Mouse (Mus musculus) kidney, adult 8-10 months (tissue): ENCODE data around the gene Pjvk.
"Not testable (repeated sequence)": the region's sequence is repeated elsewhere in the genome, so short reads cannot be mapped to it uniquely, and the experiment has no call there.

Experiments used
- DNase-seq, 2 experiments: peaks; one replicate each; pipeline ENCODE4 v3.0.0; 2022

The Pjvk gene

DNA sequence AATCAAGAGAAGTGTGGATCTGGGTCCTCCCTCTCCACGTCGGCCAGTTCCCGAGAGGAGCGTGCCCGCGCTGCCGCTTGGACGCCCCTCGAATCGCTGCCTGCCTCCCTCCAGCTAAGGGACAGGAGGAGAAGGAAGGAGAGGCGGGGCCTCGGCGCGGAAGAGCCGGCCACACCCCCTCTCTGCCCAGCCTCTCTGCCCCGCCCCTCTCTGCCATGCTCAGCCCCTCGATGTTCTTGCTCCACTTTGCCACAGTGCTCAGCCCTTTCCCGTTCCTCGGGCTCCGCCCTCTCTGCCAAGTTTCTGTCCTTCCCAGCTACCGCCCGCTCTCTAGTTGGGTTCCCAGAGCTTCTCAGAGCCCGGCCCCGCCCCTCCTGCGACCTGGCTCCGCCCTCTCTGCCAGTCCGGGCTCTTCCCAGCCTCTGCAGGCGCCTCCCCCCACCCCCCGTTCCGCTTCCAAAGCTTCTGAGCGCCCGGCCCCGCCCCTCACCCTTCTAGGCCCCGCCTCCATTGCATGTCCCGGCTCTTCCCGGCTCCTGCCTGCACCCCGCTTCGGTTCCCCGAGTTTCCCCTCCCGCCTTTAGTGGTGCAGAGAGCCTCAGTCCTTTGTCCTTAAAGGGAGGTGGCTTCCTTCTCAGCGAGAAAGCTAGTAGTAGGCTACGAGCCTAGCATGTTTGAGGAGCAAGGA is at the start of gene Pjvk, which contains the start of gene Prkra:
Pjvk (plus strand) TSS at position 594 of the 688 bp plus-strand sequence.
Prkra (minus strand) TSS at position 133 of the 688 bp plus-strand sequence.
- peak; percentile 98 to 100 for DNase-seq

DNA sequence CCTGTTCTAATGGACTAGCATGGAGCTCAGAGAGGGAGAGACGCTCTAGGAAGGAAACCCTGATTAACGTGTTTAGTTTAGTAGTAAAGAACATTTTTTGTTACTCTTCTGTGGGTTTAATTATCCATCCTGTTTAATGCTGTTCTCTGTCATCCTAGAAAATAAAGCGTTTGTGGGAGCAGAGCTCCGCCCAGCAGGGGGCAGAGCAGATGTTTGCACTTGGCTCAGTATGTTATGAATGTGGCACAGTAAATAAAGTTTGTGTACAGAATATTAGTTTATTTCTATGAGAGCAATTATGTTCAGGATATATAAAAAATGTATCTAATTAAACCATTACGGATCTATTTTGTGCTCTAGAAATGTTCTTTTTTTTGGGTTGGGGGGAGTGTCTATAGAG is 49.1 kb upstream of the Pjvk start:
- DNase-seq, result no peak

DNA sequence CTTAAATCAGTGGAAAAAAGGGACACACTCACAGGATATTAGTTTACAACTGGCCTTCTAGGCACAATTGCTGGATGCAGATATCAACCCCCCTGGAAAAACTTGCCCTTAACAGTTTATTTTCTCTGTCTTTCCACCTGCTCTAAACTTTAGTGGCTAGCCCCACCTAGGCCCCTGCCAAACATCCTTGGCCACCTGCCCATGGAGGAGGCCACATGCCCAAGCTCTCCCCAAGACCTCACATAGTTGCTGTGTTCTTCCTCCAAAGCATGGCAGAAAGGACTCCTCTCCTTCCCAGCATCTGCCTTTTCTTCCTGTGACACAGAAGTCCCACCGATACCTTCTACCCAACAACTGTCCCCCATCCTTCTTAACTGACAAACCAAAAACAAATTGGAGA is 46.0 kb upstream of the Pjvk start:
- no peak for DNase-seq

DNA sequence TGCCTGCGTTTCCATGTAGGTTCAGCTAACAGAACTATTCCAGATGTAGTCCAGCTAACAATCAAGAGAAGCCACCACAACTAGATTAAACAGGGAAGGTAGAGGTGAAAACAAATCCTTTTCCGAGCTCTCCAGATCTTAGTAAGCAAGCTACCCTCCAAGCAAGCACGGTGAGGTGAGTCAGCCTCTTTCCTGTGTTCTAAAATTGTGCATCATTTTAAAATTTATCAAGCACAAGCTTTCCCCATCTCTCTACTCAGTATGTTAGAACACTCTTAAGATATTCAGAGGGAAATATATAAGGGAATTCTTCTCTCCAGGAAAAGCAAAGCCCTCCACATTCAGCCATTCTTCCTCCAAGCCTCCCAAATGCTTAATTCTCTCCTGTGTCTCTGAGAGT is 41.6 kb upstream of the Pjvk start:
- DNase-seq, result no peak

DNA sequence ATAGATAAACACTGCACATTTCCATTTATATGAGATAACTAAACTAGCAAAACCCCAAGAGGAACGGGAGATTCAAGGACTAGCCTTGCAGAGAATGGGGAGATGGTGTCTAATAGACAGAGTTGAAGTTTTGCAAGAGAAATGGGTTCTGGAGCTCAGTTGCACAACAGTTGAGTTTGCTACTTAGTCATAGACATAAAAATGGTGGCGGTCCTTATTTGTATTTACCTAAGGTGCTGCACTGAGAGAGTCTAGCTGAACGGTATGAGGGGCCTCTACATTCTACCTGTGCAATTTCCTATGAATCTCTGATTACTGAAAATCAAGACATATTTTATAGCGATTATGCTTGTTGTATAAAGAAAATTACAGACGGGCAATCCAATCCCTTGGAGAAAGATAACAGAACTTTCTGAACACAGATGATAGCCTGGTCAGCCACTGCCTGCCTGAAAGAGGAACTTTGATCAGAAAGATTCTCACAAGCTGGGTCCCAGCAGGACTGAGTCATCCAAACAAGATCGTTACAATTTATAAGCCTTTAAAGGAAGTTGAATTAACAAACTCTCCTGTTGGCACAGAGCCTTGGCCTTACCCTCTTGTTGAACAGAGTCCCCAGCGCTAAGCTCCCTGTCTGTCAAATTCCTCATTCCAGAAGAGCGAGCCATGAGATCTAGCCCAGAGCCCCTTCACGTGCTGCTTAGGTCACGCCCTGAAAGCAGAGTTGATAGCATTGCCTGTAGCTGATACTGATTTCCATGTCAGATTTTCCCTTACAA is 37.8 kb upstream of the Pjvk start:
- no peak for DNase-seq

DNA sequence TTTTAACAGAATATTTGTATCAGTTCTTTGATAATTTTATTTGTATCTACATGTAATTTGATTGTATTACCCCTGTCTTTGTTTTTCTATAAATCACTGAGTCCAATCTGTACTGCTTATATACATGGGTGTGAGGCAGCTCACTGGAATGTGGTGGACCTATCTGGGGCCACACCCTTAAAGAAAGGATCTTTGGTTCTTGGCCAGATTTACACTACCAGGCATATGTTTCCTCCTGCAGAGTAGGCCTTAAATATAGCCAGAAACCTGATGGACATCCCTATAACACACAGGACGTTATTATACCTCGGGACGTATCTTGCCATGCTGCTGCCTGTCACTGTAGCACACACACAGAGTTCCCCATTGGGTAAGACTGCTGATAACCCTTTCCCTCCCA is 36.3 kb upstream of the Pjvk start:
- no peak for DNase-seq

DNA sequence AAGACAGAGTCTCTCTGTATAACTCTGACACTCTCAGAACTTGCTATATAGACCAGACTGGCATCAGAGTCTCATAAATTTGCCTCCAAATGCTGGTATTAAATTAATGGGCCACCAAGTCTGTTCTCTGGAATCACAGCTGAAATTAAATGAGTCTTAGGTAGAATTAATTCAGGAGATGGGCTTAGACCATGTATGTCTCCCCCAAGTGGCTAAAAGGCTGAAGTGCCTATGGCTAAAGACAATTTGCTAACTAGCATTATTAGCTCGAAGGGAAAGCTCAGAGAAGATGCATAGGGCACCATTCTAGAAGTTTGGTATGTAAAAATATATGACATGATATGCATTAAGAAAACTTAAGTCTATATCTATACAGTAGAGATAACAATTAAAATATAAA is 30.2 kb upstream of the Pjvk start:
- peak; percentile 21 to 37 for DNase-seq

DNA sequence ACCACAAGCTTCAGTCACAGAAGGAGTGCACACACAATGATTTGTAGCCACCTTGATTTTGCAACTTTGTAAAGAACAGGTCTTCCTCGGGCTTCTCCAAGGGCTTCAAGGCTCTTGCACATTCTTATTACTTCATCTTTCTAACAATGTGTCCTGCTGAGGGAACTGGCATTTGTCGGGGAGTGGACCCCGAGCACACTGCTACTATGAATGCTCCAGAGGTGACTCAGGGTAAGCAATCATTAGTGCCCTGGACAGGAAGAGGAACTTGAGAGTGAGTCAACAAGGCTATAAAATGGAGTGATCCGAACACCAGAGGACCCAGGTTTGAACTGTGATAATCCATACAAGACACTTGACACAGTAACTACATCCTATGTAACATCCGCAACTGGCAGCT is 28.1 kb upstream of the Pjvk start:
- no peak for DNase-seq

DNA sequence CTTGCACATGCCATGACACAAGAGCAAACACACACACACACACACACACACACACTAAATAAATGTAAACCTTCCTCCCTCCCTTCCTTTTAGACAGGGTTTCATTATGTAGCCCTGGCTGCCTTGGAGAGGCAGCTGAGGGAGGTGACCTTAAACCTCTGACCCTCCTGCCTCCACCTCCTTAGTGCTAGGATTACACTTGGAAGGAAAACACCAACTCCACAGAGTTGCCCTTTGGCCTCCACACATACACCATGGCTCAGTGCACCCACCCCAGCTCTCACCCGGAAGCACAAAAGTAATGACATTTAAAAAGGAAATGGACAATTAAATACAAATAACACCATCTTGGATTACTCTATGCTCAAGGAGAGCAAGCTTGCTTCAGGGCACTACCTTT is 26.6 kb upstream of the Pjvk start:
- DNase-seq, result no peak

DNA sequence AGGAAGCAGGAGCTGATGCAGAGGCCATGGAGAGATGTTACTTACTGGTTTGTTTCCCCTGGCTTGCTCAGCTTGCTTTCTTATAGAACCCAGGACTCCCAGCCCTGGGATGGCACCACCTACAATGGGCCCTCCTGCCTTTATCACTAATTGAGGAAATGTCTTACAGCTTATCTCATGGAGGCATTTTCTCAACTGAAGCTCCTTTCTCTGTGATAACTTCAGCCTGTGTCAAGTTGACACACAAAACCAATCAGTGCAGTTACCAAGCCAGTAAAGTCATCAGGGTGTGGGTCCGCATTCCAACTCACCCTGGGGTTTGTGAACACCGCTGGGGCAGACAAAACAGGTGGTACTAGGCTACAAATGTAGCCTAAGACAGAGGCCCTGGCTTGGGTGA is 26.0 kb upstream of the Pjvk start:
- DNase-seq, result not testable (repeated sequence)

DNA sequence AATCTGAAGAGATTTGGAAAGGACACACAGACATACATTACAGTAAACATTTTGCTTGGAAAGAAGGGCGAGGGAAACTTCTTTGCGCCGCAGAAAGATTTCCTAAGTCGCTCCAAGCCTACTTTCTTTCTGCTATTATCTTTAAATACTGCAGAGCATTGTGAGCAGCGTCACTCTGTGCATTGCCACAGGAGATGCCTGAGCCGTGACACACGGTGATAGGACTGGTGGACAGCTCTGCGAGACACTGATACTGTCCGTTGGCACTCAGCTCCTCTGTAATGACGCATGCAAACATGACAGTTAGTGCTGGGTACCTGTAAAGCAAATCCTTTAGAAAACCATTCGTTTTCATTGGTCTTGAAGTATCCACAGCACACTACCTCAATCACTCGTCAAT is 18.0 kb upstream of the Pjvk start:
- DNase-seq, result no peak

DNA sequence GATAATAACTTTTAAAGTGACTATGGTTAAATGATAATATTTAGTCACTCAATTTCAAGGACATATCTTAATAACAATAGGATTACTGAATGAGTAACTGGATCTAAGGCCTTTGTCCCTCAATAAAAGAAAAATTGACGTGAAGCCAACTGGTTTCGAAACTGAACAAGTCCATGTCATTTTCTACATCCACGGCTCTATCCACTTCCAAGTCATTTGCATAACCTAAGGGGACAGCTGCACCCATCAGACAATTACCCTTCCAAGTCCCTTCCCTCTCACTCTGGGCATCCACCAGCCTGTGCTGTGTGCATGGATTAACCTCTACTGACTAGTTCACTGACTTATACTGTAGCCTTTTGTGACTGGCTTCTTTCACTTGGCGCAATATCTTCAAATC is 16.7 kb upstream of the Pjvk start:
- no peak for DNase-seq

DNA sequence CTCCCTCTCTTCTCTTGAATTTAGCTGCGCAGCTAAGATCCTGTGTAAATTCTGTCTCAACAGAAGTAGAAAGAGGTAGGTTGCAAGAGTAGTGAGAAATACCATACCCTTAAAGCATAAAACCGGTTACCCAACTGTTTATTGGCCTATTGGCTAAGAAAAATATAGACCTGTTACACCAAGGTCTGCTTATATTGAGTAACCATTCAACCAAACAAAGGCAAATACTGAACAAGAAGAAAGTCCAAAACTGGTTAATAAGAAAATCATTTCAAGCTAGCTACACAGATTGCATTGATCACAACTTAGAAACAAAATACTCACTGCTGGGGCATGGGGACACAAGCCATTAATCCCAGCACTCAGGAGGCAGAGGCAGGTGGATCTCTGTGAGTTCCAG is 8.6 kb upstream of the Pjvk start:
- DNase-seq, result no peak

DNA sequence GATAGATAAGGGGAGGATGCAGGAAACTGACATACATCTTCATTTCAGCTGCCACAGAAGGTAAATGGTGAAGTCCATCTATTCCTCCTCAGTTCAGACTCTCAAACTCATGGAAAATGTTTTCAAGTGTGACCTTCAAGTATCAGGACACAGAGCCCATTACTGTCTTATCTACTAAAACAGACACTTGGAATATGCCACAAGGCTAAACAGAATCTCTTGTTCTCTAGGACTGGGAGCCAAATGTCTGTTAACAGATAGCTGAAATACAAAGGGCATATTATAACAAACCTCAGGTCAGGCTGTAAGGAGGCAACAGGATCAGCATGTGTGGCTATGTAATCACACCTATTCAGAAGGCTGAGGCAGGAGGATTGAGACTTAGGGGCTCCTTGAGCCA is 4.5 kb upstream of the Pjvk start:
- DNase-seq, result no peak

DNA sequence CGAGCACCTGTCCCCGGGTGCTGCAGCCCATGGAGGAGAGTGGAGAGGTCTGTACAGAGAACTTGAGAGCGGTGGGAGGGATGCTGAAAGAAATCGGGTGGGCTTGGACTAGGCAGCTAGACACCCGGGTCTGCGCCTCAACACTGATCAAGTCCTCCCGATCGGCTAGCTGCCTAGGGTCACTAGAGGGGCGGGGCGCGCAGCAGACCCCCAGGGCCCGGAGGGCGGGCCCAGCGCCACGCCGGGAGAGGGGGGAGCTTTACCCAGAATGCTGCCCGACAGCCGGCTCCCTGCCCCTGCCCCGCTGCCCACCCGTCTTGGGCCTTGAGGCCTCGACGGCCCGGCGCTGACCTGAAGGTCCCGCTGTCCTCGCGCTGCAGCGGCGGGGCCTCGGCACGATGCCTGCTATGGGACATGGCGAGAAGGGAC is 821 bp upstream of the Pjvk start:
- no peak for DNase-seq

DNA sequence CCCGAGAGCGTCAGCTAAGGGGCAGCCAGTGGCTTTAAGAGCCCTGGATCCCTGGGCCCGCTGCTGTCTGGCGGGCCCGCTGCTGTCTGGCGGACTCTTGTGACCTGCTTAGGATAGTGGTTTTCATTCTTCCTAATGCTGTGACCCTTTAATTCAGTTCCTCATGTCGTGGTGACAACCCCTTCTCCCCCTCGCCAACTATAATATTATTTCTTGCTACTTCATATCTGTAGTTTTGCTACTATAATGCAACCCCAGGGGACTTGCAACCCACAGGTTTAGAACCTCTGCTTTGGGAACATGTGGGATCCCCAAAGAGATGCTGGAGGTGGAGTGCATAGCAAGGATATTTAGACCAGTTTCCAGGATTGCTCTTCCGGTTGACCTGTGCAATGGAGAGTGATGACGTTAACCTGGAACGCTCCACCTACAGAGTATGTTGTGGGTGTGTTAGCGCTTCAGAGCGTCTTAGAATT is 428 bp downstream of the Pjvk start:
- no peak for DNase-seq

DNA sequence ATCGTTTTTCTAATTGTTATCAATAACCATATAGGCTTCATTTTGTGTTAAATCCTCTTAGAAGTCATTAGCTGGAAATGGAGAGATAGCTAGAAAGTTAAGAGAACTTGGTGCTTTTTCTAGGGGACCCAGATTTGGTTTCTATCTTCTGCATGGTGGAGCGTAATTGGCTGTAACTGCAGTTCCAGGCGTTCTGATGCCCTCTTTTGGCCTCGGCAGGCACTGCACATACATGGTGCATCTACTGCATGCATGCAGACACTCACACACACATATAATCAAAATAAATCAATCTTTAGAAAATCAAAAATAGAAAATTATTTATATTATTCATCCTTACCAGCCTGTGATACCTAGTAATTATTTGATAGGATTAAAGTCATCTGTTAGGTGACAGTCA is 4.8 kb downstream of the Pjvk start:
- DNase-seq, result no peak

DNA sequence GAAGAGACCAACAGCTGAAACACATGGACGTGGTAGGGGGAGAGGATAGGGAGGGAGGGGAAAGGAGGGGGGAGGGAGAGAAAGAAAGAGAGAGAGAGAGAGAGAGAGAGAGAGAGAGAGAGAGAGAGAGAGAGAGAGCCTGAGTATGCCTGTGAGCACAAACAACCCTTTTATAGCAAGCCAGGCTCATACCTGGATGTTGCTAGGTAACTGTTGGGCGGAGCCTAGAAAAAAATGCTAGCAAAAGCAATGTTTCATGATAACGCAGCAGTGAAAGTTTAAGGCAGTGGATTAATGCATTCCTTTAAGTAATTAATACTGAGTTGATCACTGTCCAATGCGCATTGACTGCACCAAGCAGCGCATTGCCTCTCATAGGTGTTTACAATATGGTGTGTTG is 6.4 kb downstream of the Pjvk start:
- DNase-seq, result no peak

DNA sequence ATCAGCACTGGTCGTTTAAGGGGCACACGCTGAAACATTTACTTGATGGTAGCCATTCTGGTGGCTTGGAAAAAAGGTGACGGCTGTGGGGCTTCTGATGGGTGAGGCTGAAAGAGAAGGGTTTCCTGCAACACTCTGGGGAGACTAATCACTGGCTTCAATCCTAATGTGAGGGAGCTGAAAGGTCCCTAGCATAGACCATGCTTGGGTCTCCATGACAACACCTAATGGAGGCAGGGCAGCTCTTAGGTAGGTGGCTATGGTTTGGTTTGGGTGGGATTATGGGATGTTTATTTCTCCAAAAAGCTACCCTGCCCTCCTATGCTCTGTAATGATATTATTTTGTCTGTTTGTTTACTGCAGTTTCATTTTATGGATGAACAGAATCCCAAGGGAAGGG is 7.2 kb downstream of the Pjvk start:
- no peak for DNase-seq

DNA sequence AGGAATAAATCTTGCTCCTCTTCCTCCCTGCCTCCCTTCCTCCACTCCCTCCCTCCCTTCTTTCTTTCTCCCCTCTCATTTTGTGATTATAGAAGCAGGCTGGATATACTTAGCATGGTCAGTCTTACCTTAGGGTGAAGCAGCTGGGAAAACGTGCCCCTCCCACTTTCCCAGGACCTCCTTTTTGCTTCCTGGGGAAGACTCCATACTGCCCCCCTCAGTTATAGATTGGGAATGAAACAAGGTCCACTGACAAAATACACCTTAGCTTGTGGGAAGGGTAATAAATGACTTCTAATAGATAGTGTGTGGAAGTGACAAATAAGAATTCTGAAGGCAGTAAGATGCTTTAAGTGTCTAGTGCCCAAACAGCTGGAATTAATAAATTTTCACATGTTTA is 7.7 kb downstream of the Pjvk start:
- DNase-seq, result peak in 1 of 2 experiments; percentile 27

DNA sequence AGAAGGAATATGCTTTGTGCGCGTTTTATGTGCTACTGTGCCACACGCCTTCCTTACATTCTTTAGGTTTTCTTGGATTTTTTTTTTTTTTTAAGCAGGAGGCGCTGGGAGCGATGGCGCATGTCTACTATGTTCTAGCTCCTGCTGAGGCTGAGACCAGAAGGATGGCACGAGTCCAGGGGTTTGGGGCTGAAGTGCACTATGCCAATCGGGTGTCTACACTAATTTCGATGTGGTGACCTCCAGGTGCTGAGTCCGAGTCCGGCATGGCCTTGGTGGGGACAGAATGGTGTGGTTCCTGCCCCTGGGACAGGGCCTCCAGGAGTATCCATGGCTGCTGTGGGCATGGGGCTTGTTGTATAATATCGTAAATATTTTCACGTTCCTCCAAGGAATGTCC is 10.3 kb downstream of the Pjvk start:
- no peak for DNase-seq

DNA sequence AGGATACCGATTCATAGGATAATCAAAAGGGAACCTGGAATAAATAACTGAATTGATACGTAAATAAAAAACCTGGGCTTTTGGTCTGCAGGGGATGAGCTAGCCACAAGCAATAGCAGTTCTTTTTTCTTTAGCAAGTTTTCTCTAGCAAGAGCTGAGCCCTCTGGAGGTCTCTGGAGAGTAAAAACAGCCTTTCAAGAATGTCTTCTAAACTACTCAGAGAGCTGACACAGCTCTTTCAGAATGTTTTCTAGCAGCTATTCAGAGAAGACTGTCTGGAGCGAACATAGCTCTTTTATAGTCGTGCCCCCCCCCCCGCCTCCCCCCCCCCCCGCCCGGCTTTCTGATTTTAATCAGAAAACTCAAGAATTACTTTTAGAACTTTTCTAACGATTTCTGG is 11.1 kb downstream of the Pjvk start:
- no peak for DNase-seq

DNA sequence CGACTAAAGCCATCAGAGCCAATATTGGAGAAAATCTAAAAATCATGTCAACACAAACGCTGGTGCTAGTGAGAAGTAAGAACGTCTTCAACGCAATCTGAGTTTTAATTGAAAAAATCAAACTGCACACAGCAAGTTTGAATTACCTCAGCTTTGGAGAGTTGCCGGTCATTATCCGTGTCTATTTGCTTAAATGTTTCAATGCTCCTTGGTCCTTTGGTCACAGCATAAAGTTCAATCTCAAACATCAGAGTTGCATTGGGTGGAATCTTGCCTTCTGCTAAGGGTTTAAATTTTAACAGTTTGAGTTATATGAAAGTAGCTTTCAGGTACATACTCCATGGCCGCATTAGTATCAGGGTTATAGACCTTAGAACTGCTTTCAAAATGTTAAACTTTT is 17.3 kb downstream of the Pjvk start:
- DNase-seq, result peak in 1 of 2 experiments; percentile 66

DNA sequence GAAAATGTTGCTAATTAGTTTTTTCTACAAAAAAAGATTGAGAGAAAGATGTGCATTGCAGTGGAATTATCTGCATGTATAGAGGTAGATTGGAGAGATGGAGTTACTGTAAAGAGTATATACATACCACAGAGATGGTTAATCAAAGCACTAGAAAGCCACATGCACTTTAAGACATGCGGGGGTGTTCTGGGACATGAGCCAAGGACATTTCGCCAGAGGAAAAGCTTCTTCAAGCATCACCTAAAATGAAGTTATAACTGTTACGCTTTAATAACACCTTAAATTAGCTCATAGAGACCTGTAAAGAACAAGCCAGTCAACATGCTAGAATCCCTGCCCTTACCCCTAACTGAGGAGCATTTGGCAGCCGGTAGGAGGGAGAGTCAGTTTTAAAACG is 18.9 kb downstream of the Pjvk start:
- DNase-seq, result no peak

DNA sequence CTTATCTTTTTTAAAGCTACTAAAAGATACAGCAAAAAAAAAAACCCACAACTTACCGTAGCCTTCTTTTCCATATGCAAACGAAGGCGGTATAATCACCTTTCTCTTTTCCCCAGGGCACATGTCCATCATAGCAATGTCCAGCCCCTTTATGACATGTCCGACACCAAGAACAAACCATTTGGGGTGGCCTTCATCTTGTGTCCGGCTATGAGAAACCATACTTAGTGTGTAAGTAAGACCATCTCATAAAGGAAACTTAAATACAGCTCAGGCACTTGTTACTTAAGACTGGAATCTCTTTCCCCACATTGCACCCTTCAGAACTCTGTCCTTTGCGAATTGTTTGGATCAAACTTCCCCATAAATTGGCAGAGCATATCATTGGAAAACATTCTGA is 23.4 kb downstream of the Pjvk start:
- no peak for DNase-seq
